Mouse (Mus musculus) lung, postnatal 25 days (tissue): Measurements from ENCODE around the gene Zc2hc1b.

ENCODE experiments used
- DNase-seq: peaks from one replicate; pipeline ENCODE4 v3.0.0; 2022; ENCODE audit warnings: low spot score

The Zc2hc1b gene

DNA sequence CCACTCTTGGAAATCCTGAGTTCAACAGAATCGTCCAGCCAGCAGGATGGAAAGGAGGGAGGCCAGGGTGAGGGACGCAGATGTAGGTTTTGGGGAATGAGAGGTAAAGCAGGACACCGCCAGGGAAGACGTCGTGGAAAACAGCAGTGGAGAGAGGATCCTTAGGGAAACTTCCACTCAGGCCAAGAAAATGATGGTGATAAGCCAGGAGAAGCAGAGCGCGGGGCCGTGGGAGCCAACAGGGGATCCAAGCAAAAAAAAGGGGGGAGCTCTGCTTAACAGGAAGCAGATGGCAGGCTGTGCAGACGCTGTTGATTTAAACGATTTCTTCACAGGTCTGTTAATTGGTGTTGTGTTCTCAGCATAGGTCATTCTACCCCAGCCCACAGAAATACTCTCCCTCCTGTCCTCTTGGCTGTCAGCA, 5.0 kb downstream of the Zc2hc1b start:
- no peak for DNase-seq

DNA sequence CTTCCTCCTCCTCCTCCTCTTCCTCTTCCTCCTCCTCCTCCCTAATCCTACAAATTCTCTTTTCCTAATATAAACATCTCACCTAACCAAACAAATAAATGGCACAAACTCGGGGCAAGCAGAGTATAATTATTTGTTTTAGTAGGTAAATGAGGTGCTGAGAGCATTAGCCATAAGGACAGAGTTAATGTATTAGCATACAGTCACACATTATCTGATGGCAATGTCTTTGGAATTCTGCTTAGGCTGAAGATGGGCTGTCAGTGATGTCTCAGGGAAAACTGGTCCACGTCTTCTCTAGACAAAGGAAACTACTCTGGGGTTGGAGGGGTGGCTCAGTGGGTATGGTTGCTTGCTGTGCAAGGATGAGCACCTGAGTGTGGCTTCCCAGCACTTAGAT, 6.4 kb downstream of the Zc2hc1b start:
- no peak for DNase-seq

DNA sequence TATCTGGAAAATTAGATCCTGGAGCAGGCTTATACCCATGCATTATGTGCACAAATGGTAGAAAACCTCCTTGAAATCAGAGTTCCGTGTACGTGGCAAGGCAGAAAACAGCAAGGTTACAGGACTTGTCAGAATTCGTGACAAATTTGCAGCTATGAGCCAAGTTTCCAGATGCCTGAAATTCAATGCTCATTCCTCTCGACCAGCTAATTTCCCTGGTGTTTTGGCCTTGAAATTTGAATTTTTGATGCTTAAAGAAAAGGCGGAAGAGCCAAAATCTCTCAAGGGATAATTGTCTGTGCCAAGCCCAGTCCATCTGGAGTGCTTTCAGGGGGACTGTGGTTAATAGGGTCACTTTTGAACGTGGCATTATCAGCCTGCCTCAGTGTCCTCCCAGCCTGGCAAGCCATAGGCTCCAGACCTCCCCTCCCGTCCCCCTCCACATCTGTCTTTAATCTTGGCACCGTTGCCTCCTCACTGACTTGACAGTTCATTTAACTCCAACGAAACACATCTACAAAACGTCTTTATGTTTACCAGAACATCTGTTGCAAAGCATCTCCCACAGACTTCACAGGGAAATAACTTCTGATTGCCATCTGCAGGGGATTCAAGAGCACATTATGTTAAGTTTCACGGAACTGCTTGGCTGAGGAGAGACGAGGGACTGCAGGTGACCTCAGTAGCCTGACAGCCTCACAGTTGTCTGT, 6.9 kb downstream of the Zc2hc1b start:
- no peak for DNase-seq

DNA sequence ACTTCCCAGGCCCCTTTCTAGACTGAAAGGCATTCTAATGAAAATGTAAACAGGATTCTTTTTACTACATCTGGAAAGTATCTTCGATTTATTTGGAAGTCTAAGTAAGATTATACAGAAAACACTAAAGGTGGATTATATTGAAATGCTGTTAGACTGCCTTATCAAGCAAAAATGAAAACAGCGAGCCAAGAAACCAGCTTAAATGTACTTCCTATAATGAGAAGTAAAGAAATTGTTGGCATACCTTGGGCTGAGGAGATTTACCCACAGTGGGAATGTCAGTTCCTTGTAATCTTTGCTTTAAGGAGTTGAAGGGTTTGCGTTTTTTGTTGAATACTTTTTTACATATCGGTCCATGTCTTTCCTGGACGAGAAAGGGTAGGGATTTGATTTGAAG, 9.4 kb downstream of the Zc2hc1b start:
- DNase-seq, result no peak

DNA sequence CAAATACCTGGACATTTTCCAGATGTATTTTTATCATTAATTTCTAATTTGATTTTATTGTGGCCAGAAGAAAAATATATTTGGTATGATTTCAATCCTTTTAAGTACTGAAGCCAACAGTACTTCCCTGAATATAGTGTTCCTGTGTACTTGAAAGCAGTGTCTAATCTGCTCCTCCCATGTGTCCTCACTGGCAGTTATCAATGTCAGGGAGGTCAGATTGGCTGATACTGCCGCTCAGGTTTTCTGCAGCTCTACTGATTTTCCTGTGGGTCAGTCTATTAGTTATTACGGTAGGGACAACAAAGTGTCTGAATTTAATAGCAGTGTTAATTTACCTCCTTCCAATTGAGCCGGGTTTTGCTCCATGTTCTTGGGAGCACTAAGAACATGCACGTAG, 15.8 kb downstream of the Zc2hc1b start:
- DNase-seq, result no peak

DNA sequence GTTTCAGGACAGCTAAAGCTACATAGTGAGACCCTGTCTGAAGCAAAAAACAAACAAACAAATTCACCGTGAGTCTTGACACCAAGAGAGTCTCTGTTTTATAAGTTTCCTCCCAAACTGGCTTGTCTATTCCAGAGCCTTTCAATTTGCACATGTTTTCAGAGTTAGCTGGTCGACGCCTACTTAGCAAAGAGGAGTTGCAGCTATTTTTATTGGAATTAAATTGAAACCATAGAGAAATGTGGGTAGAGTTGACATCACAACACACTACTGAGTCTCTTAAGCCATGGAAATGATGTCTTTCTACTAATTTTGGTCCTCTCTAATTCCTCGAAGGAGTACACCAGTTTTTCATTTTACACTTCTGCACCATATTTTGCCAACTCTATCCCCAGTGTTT, 16.9 kb downstream of the Zc2hc1b start:
- DNase-seq, result no peak

DNA sequence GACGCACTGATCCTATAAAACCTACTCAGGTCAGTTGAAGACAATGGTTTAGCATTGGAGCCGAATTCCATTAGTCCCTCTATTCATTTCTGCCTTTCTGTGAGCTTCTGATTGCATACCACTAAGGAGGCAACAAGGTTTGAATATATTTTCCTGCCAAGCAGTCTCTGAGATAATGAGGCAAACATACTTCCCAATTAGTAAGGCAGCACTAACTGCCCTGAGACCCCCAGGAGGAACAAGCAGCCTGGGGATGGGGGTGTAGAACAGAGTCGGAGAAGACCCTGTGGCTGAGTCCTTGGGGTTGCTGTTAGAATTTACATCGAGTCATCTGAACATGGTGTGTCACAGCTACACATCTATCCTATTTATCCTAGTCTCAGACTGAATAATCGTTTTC, 22.4 kb downstream of the Zc2hc1b start:
- DNase-seq, result no peak

DNA sequence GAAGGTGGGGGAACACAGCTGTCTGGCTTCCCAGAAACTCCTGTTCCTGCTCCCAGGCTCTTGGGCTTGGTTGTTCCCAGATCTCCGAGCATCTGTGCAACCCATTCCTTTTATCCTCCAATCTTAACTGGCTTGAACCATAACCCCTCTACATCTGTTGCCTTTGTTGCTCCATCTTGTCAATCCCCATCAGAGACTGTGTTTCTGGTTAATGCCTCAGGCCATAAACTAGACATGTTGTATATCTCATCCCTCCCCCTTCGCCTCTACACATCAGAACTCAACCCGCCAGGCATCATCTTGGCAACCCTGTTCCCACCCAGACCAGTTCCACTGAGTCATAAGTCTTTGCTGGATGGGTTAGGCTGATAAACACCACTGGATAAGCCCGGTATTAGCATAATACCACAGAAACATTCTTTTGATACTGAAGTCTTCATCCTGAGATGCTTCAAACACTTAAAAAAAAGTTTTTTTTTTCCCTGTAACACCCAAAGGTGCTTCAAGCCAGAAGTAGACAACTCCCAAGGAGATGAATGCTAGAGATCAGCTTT, 24.9 kb downstream of the Zc2hc1b start:
- no peak for DNase-seq

DNA sequence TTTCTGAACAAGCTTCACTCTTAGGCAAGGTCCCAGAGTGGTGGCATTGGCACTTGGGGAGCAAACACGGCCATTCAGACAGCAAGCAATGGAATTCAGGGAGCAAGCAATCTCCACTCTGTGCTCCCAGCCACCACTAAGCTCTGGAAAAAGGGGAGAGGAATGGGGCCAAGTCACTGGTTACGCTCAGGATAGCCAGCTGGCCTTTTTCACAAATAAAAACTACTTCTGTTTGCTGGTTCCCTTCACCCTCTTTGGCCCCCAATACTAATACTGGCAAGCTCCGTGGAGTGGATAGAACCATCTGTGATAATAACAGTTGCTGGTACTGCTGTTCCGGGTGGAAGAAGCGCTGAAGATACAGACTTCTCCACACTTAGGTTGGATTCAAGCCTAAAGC, 26.5 kb downstream of the Zc2hc1b start:
- peak; percentile 7 for DNase-seq

DNA sequence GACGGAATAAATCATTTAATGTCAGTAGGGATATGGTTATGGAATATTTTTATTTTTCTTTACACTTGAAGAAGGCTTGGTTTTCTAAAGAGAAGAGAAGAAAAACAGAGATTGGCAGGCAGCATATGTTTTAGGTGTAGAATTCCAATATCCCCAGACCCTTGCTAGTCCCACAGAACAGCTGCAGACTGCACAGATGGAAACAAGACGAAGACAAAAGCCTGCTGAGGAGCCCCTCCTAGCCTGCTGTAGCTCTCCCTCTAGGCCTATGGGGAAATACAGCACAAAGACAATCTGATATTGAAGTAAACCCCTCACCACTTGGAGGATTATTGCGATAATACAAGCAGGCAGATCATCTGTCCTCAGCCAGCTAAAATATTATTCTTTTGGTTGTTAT, 27.4 kb downstream of the Zc2hc1b start:
- DNase-seq, result no peak

DNA sequence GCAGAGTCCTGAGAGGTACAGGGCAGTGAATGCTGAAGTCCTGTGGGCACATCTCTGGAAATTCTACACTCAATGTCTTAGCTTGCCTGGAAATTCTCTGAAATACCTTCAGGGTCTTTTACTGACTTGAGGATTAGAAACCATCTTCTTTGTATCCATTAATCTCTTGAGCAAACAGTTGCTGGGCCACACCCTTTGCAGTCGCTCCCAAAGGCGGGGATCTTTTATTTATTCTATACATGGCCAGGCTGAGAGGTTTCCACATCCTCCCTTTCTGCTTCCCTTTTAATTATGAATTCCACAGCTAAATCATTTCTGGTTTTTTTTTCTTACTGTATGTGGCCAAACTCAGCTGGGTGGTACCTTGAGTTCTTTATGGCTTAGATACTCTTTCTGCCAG, 37.4 kb downstream of the Zc2hc1b start:
- no peak for DNase-seq

DNA sequence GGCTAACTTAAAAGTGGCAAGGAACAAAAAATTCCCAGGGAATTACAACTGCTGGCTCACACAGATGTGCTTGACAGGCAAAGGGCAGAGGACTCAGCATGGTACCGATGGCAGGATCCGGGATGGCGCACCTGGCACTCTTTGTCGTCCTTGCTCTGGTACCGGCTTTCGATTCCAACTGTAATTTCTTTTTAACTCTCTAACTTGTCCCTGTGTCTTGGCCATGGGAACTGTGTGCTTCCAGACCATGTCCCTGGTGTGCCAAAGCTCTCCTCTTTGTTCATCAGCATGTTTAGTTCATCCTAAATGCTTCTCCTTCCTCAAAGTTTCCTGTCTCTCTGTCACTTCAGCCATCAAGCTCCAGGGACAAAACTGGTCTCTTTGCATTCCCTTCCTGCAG, 39.9 kb downstream of the Zc2hc1b start:
- no peak for DNase-seq

DNA sequence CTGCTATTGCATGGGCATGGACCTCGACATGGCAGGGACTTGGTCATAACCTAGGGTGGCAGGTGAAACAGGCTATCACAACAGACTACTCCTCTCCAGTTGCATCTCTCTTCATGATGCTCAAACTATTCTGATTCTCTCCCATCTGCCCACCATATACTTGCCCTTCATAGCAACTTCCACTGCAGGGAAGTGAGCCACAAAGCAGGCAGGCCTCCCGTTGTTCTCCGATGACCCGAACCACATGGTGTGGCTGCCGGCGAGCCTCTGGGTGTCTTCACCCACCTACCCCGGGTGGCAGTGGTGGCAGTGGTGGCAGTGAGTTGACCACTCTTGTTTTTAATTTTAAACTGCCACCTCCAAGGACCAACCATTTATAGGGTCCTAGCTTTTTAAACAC, 42.1 kb downstream of the Zc2hc1b start:
- no peak for DNase-seq

DNA sequence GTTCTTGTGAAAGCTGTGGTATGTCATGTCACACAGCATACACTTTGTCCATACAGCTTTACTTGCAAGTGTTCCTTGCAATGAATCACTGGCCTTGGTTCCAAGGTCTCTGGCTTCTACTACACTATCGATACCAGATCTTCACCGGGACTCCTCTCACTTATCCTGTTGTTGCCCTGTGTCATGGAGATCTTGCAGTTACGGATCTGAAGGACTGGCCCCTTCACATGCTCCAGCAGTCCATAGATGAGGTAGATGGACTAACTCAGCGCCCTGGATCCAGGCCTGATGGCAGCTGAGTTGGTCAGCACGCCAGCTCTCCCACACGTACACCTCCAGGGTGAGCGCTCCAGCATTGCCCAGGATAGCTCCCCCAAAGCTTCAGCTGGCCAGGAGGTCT, 42.5 kb downstream of the Zc2hc1b start:
- no peak for DNase-seq

DNA sequence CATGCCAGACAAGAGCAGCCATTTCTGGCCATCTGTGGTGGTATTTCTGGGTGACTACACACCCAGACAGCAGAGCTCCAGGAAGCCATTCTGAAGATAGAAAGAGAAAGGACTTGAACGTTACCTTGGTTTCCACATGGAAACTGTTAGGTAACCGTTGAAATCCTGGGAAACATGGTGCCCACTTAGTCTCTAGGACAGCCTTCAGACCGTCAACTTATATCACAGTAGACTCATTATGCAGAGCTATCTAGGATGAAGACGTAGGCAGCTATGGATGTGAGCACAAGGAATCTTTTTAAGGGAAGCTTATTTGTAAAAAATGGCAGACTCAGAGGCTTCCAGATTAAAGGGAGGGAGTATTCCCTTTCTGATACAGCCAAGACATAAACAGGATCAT, 44.0 kb downstream of the Zc2hc1b start:
- no peak for DNase-seq

DNA sequence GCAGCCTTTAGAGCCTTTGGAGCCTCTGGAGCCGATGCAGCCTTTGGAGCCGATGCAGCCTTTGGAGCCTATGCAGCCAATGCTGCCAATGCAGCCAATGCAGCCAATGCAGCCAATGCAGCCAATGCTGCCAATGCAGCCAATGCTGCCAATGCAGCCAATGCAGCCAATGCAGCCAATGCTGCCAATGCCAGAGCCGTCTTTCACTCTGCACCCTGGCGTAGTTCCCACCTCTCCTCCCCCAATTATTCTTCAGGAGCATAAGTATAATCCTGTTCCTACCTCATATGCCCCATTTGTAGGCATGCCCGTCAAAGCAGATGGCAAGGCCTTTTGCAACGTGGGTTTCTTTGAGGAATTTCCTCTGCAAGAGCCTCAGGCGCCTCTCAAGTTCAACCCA, 49.9 kb downstream of the Zc2hc1b start:
- DNase-seq, result no peak

DNA sequence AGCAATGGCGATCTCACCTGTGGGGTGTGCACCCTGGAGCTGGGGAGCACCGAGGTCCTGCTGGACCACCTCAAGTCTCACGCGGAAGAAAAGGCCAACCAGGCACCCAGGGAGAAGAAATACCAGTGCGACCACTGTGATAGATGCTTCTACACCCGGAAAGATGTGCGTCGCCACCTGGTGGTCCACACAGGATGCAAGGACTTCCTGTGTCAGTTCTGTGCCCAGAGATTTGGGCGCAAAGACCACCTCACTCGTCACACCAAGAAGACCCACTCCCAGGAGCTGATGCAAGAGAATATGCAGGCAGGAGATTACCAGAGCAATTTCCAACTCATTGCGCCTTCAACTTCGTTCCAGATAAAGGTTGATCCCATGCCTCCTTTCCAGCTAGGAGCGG, 50.5 kb downstream of the Zc2hc1b start:
- no peak for DNase-seq

DNA sequence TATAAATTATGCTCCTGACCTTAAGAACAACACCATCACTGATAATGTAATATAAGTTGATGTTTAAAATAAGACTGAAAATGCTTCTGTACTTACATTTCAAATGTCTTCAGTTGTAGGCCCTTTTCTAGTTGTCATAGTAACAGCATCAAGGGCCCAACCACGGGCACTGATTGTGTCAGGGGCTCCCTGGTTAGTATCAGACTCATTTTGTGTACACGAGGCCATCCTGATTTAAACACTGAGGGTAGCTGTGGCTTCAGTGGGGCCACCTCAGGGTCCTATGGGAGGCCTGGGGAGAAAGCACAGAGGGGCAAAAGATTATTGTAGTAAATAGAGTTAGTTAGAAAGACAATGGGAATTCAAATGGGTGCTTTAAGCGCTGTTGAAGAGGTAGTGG, 52.0 kb downstream of the Zc2hc1b start:
- no peak for DNase-seq

DNA sequence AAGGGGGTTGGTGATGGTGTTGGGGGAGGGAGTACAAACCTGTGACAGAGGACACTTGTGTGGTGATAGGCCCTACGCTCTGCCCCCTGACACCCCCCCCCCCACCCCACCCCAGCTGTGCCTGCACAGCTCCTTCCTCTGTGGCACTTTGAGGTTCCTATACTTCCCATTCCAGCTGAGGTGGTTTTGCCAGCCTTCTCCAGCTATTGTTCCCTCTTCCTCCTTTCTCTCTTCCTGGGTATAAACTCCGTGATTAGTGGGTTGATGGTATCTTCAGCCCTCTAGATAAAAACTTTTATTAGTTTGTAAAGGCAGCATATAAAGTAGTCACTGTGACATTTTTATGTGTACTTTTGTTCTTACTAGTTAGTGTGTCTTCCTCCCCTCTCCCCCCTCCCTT, 58.5 kb downstream of the Zc2hc1b start:
- no peak for DNase-seq

DNA sequence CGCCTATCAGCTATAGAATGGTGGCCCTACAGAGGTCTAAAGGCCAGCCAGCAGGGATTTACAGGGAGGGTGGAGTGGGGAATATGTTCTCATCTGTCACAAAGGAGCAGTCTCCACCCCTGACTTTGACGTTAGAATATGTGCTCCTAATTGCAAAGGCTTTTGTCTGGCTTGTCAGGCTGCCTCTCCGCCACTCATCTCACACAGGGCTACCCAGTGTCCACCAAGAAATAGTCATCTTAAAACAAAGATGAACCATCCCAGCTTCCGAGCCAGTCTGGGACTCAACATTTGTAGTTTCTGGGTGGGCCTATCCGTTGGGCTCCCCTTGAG, 59.1 kb downstream of the Zc2hc1b start:
- no peak for DNase-seq

DNA sequence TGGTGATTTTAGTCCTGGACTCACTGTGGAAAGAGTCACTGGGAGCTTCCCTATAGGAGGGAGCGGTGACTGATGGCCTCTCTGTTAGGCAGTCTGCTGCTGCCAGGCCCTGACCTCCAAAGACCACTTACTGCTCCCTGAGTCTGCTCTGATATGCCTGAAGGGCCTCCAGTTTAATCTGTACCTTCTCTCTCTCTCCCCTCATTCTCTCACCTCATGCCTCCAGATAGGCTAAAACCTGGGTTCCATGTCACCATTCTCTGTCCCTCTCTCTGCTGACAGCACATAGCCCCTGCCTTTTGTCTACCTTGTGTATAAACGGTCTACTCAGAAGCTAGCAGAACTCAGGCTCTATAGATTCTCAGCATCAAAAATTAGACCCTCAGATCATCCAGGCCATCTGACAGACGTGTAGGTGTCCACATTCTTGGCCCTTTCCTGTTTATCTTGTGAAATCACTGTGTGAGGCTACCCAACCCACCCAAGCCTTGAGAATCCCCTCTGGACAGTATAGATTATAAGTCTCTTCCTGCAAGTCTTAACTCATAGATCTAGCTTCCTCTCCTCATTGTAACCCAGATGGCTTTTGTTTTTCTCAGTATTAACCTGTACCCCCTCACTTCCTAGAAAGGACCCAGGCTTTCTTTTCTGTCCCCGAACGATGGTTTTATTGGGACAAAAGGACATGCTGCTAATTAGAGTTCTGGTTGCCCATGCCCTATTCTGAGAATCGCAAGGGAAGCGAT, 59.6 kb downstream of the Zc2hc1b start:
- DNase-seq, result no peak

DNA sequence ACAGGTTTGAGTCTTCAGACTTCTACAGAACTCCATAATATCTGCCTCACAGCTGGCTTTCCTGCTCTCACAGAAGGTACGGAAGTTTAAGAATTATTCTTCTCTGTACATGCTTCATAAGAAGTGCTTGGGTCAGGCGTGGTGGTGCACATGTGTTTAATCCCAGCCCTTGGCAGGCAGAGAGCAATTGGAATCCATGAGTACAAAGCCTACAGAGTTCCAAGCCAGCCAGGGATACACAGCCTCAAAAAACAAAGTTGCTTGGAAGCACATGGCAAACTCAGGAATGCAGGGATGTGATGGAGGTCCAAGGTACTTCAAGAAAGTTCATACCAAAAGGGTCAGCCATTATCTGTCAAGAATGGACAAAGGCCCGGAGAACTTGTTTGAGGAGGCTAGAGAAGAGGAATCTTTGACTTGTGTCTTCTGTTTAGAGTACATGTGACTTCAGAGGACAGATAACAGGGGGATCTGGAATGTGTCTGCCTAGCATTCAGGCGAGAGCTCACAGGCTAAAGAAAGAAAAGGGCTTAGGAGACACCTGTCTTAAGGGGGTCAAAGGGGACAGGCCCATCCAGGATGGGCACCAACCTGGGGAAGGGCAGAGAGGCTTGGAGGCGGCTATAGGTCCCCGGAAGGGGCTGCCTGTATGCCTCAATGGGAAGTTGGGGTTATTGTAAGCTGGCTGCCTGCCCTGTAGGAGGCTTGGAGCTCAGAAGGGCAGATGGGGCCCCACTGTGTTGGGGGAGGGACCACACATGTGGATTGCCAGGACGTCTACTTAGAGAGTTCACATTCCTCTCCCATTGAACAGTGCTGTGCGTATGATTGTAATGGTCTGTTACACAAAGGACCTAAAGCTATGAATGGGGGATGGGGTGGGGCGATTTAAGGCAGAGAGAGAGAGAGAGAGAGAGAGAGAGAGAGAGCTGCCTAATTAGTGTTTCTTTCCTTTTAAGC, 60.8 kb downstream of the Zc2hc1b start:
- DNase-seq, result no peak

DNA sequence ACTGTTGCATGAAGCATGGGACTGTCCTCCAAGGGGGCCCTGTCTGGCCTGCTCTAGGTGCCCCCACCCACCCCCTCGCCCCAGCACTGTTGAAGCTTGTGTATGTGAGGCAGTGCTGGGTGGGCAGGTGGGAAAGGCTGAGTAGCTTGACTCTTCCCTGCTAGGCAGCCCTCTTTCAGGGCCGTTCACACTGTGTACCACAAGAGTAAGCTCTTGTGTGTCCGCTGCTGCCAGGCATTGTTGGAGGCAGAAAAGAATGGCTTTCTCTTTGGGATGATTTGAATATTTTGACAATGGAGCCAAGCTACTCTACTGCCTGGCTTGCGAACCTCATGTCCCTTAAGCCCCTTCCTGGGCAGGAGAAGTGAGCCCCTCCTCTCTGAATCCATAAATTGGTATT, 62.8 kb downstream of the Zc2hc1b start:
- no peak for DNase-seq
